Mouse (Mus musculus) adrenal gland, postnatal 10 days (tissue): ENCODE data around the gene Lzts2. TPM values are rescaled to one million over a fixed set of nuclear protein-coding genes. Genes with fewer than 3 reads are reported as not detected.
A peak's percentile ranks its signal among the peaks of the same experiment; 100 is the strongest.

ENCODE experiments used
- DNase-seq: peaks from one replicate; pipeline ENCODE4 v3.0.0; 2021; ENCODE audit warnings: mixed read lengths
- total RNA-seq, 2 experiments: library from RNA; stranded (reverse); gene quantifications; 2 replicates each; pipeline ENCODE4 v1.2.3; 2021

The Lzts2 gene
- total RNA-seq, 2 experiments from 2014 or later, result 63.1 to 77.8 TPM

DNA sequence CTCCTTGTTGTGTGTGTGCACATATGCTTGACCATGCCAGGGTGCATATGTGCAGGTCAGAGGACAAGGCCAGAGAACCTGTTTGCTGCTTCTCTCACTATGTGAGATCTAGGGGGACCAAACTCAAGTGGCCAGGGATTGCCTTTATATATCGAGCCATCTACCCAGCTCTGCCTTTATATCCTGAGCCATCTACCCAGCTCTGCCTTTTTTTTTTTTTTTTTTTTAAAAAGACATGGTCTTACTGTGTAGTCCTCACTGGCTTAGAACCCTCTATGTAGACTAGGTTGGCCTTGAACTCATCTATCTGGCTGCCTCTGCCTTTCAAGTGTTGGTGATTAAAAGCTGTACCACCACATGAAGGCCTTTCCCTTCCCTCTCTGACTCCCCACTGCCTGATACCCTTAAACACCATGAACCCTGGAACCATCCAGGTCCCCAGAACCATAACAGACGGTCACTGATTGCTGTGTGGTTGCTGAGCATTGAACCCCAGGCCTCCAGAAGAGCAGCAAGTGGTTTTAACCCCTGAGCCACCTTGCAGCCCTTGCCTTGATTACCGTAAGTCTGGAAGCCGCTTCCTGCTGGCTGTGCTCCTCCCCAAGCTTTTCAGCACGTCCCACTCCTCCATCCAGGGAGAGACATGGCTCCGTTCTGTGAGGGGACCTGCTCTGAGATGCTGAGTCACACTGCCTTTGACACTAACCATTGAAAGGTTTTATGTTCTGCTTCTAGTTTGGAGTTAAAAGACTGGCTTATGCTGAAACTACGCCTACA lies 10.3 kb upstream of the Lzts2 start:
- DNase-seq, result no peak

- DNase-seq, result peak; percentile 77
Measured at GRCm38 (mm10) chr19:45005444-45005843, 8.8 kb upstream of the Lzts2 start, which contains the start of gene Twnk. Gene Twnk, plus strand, starts transcription at chr19:45005663.

GRCm38 (mm10) chr19:45005957-45006712 lies 8.1 kb upstream of the Lzts2 start, which contains the start of gene Mrpl43:
Gene Mrpl43, minus strand, starts transcription at chr19:45006442.
- peak; percentile 99 for DNase-seq

- no peak for DNase-seq
Measured at GRCm38 (mm10) chr19:45007021-45007420, 7.2 kb upstream of the Lzts2 start.

DNA sequence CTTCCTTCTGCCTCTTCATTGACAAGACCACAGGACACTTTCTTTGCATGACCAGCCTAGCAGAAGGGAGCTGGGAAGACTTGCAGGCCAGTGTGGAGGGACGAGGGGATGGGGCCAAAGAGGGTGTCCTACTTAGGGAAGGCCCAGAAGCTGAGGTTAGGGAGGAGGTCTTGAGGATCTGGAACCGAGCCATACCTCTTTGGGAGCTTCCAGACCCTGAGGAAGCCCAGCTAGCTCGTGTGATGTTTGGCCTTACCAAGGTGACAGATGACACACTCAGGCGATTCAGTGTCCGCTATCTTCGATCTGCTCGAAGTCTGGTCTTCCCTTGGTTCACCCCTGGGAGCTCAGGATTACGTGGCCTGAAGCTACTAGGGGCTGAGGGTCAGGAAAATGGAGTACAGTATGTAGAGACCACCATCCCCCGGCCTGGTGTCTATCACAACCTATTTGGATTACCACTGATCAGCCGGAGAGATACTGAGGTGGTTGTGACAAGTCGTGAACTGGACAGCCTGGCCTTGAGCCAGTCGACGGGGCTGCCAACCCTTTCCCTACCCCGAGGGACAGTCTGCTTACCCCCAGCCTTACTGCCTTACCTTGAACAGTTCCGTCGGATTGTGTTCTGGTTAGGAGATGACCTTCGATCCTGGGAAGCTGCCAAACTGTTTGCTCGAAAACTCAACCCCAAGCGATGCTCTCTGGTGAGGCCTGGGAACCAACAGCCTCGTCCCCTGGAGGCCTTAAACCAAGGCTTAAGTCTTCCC lies 6.6 kb upstream of the Lzts2 start:
- DNase-seq, result peak; percentile 83

- DNase-seq, result peak; percentile 43
Measured at GRCm38 (mm10) chr19:45010646-45011045, 3.6 kb upstream of the Lzts2 start.

DNA sequence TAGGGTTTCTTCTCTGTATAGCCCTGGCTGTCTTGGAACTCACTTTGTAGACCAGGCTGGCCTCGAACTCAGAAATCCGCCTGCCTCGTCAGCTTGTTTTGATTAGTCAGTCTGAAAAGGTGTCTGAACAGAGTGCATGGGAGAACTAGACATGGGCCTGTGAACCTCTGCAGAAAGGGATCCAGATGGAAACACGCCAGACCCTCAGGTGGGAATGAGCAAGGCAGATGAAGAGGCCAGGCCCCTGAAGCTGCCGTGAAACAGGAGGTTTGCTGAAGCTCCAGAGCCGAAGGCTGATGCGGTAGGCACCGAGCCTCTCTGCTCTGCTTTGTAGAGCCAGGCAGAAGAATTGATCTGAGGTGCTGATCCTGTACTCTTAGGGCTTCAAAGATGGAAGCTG lies 2.0 kb upstream of the Lzts2 start:
- no peak for DNase-seq

GRCm38 (mm10) chr19:45012636-45013035 lies 1.6 kb upstream of the Lzts2 start:
- no peak for DNase-seq

- DNase-seq, result no peak
Measured at GRCm38 (mm10) chr19:45013581-45014225, 511 bp upstream of the Lzts2 start.

GRCm38 (mm10) chr19:45014981-45015402 lies 778 bp downstream of the Lzts2 start:
- DNase-seq, result peak; percentile 81

GRCm38 (mm10) chr19:45015518-45016281 lies 1.5 kb downstream of the Lzts2 start:
- DNase-seq, result peak; percentile 78

DNA sequence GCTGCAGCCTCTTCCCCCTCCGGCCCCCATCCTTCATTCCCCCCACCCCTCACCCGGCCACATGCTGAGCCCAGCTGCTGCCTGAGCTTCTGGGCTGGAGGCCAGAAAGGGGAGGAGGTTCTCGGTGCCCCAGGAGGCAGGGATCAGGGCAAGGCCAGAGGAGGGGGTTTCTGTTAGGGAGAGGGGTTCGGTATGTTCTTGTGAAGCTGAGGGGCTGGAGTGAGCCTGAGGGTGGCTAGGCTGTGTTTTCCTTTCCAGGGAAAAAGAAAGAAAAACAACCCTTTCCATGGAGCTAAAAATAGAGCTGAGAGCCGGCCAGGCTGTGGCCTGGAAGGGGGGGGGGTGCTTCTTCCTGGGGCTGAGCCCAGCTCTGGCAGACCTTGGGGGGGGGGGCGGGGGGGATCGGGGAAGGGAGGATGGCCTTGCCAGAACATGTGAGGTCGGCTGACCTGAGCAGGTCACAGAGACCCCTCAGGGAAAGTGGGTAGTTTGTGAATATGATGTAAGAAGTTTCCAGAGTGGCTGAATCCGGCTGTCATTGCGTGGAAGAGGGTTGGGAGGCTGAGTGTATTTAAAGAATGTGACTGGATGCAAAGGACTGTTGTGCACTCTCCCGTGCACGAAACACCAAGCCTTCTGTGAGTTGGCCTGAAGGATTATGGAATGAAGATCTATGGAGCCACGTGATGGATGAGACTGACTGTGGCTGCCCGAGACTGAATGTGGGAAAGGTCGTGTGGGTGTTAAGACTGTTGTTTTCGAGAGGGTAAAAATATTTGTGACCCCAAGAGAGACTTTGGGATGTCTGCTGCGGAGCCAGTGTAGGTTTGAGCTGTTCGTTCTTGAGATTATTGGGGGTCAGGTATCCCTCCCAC lies 2.4 kb downstream of the Lzts2 start:
- DNase-seq, result peak; percentile 86

- peak; percentile 91 for DNase-seq
Measured at GRCm38 (mm10) chr19:45017216-45017771, 3.1 kb downstream of the Lzts2 start.

DNA sequence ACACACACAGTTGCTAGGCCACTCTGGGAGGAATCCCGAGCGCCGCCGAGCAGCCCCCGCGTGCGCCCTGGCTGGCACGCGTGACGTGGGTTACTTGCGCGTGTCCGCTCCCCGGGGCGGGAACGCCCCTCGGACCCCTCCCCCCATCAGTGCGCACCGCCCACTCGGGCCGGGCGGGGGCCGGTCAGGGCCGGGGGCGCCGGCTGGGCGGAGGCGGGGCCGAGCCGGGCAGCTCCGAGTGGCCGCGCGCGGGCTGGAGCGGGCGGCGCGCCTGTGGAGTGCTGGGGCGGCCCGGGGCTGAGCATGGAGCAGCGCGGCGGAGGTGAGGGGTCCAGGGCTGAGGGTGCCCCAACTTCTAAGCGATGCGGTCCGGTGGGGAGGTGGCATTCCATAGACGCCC lies 3.7 kb downstream of the Lzts2 start:
- DNase-seq, result peak; percentile 95

DNA sequence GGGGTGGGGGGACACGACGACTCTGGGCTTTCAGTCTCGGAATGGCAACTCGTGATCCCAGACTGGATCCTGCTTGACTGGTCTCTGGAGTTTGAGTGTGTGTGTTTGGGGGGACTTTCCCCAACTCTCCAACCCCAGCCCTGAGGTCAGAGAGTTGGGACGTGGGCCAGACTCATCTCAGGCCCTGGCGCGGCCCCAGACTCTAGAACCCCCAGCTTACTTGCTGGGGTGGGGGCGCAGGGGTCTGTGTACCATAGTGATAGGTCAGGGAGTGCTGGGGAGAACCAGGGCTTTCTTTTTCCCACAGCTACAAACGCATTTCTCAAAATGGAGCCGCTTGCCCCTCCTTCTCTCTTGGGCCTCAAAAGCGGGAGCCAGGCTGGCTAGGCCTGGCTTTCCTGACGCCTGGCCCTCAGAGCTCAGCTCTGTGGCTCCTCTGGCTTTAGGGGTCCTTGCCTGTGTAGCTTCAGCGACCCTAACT lies 4.2 kb downstream of the Lzts2 start:
- peak; percentile 63 for DNase-seq

DNA sequence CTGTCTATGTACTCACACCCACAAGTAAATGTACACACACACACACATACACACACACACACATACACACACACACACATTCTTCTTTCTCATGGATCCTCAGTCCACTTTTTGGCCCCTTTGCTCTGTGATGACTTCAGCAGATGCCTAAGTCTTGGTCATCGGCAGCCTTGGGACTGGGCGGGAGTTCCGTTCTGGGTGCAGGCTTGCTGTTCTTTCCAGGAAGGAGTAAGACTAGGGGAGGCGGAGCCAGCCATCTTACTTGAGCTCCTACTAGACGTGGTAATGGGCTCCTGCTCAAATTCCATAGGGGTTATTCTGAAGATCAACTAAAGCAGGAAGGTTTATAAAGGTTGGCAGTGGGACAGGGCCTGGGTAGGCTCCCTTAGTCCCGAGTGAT lies 6.1 kb downstream of the Lzts2 start:
- DNase-seq, result peak; percentile 80

DNA sequence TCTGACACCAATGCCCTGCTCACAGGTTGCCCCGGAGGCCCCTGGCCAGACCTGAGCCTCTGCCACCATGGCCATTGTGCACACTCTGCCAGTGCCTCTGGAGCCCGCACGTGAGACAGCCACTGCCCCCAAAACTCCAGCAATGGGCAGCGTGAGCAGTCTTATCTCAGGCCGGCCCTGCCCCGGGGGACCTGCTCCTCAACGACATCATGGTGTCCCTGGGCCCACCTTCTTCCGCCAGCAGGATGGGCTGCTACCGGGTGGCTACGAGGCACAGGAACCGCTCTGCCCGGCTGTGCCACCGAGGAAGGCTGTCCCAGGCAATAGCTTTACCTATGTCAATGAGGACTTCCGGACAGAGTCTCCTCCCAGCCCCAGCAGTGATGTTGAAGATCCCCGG lies 7.1 kb downstream of the Lzts2 start:
- DNase-seq, result no peak

- DNase-seq, result no peak
Measured at GRCm38 (mm10) chr19:45023993-45024392, 9.8 kb downstream of the Lzts2 start.

DNA sequence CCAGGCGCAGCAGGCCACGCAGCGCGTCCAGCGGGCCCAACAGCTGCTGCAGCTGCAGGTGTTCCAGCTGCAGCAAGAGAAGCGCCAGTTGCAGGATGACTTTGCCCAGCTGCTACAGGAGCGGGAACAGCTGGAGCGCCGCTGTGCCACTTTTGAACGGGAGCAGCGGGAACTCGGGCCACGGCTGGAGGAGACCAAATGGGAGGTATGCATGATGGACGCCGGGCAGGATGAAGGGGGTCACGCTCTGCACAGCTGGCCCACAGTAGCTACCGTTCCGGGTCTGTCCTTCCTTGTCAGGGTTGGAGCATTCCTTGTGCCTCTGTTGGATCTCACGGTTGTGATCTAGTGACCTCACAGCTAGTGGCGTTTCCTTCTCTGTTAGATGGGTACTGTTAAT lies 10.6 kb downstream of the Lzts2 start:
- peak; percentile 5 for DNase-seq
